Mouse (Mus musculus): ENCODE measurements around the gene Nme6. TPM values are rescaled to one million over a fixed set of nuclear protein-coding genes. Genes with fewer than 3 reads are reported as not detected.
"Not testable (repeated sequence)": the region's sequence is repeated elsewhere in the genome, so short reads cannot be mapped to it uniquely, and the experiment has no call there.

Nme6 gene
- total RNA-seq (2017) = 1.7 to 2.1 TPM in 2 of 3 replicates, not detected in the other

DNA sequence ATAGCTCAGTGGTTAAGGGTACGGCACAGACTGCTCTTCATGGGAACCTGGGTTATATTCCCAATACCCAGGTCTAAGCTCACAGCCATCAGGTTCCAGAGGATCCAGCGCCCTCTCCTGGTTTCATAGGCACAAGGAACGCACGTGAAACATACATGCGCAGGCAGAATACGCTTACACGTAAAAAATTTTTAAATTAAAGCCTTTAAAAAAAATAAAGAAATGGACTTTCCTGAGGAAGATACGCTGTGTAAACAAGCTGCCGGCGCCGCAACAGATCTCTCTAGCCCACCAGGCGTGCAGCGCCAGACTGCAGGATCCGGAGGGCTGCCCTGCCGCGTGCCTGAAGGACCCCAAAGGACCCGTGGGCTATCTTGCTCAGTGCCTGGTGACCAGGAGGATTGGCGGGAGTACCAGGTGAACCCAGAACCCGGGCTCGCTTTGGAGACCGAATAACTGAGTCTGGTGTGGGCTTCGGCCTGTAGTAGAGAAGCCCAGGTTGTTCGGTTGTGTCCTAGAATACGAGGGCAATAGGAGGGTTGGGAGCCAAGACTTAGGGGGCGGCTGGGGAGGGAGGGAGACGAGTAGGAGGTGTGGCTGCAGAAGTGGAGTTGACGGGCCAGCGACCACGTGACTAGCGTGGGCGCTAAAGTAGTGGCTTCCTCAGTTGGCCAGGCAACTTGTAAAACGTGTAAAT, at the start of gene Nme6:
TSS of gene Nme6 (plus strand) at position 359 of the 697 bp plus-strand sequence.
- ATAC-seq (replicated peaks; ENCODE audit: insufficient number of reproducible peaks, low FRiP score, low TSS enrichment, poor library complexity, severe bottlenecking) = peak; percentile 94

DNA sequence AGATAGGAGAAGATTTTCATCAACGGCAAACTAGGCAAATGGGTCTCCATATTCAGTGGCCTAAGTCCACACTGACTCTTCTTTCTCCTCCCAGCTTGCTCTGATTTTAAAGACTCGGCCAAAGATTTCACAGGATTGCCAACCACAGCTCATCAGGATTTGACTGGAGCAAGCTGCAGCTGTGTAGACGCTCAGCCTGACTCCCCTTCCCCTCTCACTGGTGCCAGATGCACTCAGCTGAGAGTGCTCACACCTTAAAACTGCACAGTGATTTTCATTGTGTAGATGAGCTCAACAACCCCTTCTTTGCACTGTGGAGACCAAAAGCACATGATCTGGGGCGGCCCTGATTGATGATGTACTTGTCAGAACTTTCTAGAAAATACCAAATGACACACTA, 42.0 kb upstream of the Nme6 start, which contains the start of gene Fbxw27:
TSS of gene Fbxw27 (minus strand) at position 101 of the 400 bp plus-strand sequence.
- ATAC-seq (replicated peaks; ENCODE audit: insufficient number of reproducible peaks, low FRiP score, low TSS enrichment, poor library complexity, severe bottlenecking) = not testable (repeated sequence)

DNA sequence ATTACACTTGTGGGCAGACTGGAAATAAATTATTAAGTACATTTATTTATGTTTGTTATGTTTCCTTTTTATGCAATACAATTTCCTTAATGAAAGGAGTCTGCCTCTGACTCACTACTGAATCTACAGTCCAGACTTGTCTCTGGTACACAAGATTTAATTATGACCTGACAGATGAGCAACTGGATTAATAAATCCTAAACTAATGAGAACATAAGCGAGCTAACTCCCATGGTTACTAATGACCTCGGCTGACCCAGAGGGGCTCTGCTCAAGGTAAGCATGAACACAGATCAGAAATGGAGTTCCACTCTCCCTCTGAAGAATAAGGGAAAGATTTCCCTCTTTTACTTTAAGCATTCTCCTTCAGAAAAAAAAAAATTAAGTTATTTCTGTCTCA, 37.3 kb upstream of the Nme6 start:
- no peak for ATAC-seq (replicated peaks; ENCODE audit: insufficient number of reproducible peaks, low FRiP score, low TSS enrichment, poor library complexity, severe bottlenecking)

DNA sequence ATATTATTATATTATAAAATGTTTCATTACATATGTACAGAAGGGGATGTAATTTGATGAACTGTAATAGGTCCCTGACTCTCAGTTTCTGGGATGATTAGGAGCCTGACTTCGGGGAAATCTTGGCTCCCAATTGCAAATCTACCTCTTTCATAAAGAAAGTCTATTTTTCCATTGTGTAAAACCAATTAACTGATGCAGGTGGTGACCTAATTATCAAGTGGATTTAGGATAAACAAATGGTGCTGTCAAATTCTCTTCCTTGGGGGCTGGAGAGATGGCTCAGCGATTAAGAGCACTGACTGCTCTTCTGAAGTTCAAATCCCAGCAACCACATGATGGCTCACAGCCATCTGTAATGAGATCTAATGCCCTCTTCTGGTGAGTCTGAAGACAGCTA, 36.7 kb upstream of the Nme6 start:
- no peak for ATAC-seq (replicated peaks; ENCODE audit: insufficient number of reproducible peaks, low FRiP score, low TSS enrichment, poor library complexity, severe bottlenecking)

DNA sequence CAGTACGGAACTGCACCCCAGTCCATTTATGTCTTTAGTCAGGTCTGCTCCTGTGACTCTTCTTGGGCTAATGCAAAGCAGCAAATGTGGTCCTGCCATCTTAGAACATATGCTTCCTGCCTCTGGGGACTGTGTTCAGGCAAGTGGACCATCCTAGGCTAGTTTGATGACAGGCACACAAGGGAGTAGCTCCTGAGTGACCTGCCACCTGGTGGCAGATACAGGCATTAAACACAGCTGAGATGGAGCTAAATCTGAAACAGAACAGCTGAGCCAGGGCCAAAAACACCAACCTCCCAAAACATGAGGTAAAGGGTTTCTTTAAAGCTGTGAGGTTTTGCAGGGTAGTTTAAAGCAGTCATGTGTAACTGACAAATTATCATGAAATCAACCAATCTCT, 34.5 kb upstream of the Nme6 start:
- ATAC-seq (replicated peaks; ENCODE audit: insufficient number of reproducible peaks, low FRiP score, low TSS enrichment, poor library complexity, severe bottlenecking) = no peak

DNA sequence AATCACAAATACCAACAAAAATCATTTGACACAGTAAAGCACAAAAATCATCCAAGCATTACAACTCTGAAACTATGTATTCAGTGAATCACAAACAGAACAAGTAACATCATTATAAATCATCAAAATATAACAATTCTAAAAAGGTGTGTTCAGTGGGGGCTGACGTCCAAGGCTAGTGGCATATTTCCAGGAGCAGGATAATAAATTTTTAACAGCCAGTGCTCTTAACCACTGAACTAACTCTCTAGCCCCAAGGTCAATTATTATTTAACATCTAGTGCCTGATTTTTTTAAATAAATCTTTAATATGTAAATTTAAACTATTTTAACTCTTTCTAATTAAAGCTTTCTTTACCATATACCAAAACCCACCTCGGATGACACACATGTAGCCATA, 27.0 kb upstream of the Nme6 start:
- not testable (repeated sequence) for ATAC-seq (replicated peaks; ENCODE audit: insufficient number of reproducible peaks, low FRiP score, low TSS enrichment, poor library complexity, severe bottlenecking)

DNA sequence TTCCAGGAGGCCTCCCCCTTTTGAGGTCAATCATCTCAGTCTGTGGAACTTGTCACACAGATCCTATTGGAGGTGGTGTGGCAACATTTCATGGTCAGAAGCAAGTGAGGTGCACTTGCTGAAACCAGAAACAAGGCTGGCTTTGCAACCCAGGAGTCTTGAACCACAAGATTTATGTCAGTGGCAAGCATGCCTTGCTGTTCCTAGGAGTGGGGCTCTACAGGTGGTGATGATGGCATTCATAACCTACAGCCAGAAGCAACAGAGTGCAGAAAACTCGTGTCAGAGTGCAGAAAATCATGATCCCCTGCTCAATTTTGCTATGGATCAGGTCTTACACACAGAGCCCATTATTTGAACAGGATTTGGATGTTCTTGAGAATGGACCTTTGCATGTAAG, 26.3 kb upstream of the Nme6 start:
- no peak for ATAC-seq (replicated peaks; ENCODE audit: insufficient number of reproducible peaks, low FRiP score, low TSS enrichment, poor library complexity, severe bottlenecking)

DNA sequence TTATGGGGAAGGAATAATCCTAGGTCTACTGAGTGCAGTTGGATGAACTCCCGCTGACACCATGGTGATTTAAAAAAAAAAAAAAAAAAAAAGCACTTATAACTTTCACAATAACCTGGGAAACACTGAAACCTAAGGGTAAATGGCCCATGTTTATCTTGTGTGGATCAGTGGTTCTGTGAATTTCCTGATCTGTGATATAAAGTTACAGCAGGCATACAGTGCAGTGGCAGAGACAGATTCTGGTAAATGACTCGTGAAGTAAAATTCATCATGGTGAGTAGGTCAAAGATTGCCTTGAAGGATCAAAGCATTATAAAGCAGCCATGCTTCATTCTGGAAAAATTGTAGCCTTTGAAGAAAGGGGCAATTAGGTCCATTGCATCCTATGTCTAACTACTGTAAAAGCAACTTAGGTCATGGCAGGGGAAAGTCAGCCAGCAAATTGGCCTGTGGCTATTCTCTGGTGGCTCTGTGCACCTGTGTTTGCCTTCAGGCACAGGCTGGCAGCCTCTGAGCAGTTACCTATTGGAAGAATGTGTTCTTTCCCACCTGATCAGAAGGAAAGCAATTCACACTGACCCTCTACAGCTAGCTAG, 25.8 kb upstream of the Nme6 start:
- no peak for ATAC-seq (replicated peaks; ENCODE audit: insufficient number of reproducible peaks, low FRiP score, low TSS enrichment, poor library complexity, severe bottlenecking)

DNA sequence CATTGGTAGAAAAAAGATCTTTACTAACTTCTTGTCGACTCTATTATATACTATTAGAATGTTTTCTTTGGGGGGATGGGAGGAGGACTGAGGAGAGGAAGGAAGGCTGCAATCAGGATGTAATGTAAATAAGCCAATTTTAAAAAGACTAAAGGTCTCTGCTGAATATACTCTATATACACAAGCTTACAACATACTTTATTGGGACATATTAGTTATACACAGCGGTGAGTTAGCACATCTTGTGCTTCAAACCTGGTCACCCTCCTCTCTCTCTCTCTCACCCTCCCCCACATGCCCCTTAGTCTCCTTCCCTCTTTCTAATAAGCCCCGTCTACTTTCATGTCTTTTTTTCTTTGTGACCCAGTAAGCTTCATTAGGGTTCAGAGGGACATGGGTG, 24.7 kb upstream of the Nme6 start:
- no peak for ATAC-seq (replicated peaks; ENCODE audit: insufficient number of reproducible peaks, low FRiP score, low TSS enrichment, poor library complexity, severe bottlenecking)

DNA sequence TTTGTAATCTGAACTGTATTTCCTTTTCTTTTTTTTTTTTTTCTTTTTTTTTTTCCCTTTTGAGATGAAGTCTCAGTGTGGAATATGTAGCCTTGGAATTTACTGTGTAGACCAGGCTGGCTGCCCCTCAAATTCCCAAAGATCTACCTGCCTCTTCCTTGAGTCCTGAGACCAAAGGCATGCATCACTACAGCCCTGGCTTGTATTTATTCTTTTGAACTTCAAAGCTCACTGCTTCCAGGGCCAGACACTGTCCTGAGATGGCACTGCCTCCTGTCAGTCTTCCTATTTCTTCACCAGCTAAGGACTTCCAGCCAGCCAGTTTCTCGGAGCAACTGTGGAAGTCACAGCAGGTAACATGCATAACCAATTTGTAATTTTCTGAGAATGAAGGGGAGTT, 20.6 kb upstream of the Nme6 start, which contains the start of gene Spink8:
TSS of gene Spink8 (plus strand) at position 301 of the 400 bp plus-strand sequence.
- no peak for ATAC-seq (replicated peaks; ENCODE audit: insufficient number of reproducible peaks, low FRiP score, low TSS enrichment, poor library complexity, severe bottlenecking)

DNA sequence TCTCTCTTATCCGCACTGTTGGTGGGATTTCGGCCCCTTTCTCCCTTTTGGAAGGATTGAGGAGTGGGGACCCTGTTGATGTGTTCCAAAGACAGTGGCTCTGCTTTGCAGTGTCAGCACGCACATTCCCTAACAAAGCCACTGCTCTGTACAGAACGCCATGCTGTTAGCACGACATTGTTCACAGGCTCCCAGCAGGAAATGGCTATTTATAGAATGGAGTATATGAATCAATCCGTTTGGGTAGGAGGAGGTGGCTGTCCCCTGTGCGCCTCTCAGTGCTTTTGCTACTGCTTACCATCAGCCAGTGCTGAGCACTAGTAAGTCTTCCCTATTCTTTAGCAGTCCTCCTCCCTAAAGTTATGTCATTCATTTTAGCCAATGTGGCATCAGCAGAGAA, 19.1 kb upstream of the Nme6 start:
- no peak for ATAC-seq (replicated peaks; ENCODE audit: insufficient number of reproducible peaks, low FRiP score, low TSS enrichment, poor library complexity, severe bottlenecking)

DNA sequence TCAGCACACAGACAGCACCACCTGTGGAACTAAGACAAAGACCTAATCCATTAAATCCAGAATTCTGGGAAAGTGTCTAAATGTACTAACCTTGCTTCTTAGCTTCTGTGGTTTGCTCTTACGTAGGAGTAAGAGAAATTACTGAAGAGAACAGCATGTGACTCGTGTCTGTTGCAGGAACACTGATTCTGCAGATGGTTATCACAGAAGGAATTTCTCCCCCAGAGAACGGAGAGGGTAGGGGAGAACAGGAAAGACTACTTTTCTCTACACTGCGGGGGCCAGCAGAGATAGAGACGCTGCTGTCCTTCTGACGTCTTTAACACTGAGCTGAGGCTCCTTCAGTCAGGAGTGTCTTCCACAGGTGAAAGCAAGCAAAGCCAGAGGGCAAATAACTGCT, 16.2 kb upstream of the Nme6 start:
- ATAC-seq (replicated peaks; ENCODE audit: insufficient number of reproducible peaks, low FRiP score, low TSS enrichment, poor library complexity, severe bottlenecking) = no peak

DNA sequence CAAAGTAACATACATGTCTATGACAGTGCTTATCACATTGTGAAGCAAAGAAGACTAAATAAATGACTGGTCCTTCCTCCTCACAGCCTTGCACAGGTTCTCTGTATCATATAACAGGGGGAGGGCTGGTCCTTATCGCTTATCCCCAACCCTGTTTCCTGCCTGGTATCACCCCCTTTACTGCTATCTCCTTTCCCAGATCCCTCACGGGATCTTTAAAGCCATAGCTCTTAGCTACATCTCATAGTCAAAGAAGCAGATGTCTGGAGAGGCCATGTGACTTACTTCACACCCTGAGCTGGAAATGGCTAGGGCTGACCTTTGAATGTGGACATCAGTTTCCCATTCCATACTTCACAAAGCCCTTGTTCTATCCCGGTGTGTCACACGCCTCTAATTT, 6.8 kb upstream of the Nme6 start:
- ATAC-seq (replicated peaks; ENCODE audit: insufficient number of reproducible peaks, low FRiP score, low TSS enrichment, poor library complexity, severe bottlenecking) = no peak

DNA sequence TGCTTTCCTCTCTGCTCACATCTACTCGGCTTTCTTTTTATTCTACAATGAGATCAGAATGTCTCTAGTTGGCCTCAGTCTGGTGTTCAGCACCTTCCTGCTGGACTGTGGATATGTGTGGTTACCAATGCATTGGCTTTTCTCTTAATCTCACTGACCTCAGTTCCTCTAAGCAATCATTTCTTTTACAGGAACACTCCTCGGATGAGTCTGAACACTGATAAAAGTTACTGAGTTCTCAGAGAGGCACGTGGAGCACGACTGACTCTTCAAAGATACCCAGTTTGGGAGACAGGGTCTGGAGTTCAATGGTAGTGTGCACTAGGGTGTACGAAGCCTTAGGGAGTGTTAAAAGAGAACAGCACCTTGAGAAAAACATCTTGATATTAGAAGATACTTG, 6.4 kb upstream of the Nme6 start:
- no peak for ATAC-seq (replicated peaks; ENCODE audit: insufficient number of reproducible peaks, low FRiP score, low TSS enrichment, poor library complexity, severe bottlenecking)

DNA sequence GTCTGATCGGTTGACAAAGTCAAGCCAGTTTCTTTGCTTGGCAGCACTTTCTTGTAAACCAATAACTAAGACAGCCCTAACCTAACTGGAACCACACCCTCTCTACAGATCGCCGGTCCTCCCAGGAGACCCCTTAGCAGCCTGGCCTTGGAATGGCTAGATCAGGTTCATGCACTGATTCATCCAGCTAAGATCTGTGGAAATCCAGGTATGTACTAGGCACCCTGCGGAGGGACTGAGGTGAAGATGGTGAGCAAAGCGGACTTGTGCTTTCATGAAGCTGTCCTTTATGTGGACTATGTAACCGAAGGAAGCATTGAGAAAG, 501 bp downstream of the Nme6 start:
- no peak for ATAC-seq (replicated peaks; ENCODE audit: insufficient number of reproducible peaks, low FRiP score, low TSS enrichment, poor library complexity, severe bottlenecking)

DNA sequence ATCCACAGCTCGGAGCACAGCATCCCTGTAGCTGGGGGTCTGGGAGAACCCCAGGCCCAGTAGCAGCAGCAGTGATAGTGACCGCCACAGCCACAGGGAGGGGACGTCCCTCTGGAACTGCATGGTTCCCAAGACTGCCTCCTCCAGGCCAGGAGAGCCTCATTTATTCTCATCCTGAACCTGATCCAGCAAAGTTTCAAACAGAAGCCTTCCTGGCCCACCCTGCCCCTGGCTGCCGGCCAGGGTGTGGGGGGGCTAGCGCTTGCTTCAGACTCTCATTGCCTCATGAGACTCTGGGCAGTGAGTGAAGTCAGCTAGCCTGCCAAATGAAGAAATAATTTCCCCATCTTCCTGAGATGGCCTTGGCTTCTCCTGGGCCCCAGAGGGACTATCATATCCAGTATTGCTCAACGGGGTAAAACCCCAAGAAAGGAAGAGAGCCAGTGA, 16.8 kb downstream of the Nme6 start, which contains the start of gene Camp:
TSS of gene Camp (minus strand) at position 306 of the 447 bp plus-strand sequence.
- no peak for ATAC-seq (replicated peaks; ENCODE audit: insufficient number of reproducible peaks, low FRiP score, low TSS enrichment, poor library complexity, severe bottlenecking)

DNA sequence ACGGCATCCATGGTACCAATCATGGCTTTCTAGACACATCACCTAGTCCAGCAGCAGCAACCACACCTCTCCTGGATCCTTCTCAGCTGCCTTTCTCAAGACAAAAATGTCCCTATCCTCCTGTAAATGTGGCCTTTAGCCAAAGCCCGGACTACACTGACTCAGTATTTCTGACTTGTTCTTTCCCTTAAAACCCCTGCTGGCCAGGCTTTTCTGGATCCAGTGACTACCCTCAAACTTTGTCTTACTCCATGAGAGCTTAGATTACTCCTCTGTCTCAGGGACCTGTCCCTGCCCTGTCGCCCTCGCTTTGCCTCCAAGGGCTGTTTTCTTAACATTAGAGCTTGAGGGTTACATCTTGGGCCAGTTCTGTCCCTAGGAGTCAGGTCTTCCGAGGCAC, 17.6 kb downstream of the Nme6 start:
- ATAC-seq (replicated peaks; ENCODE audit: insufficient number of reproducible peaks, low FRiP score, low TSS enrichment, poor library complexity, severe bottlenecking) = no peak

DNA sequence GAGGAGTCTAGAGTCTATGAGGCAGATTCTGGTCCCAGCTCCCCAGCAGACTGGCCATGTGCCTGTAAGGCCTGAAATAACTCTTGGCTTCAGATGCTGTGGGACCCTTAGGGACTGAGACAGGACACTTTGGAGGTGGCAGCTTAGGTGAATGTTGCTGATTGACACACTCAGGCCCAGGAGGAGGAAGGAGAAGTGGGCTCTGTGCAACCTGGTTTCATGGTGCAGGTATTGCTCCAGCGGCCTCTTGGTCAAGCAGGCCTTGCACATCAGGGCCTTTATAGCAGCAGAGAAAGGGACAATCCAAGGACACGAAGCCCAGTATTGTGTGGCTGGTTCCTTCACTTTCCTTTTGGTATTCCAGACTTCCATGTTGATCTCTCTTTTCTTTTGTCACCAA, 21.8 kb downstream of the Nme6 start:
- no peak for ATAC-seq (replicated peaks; ENCODE audit: insufficient number of reproducible peaks, low FRiP score, low TSS enrichment, poor library complexity, severe bottlenecking)

DNA sequence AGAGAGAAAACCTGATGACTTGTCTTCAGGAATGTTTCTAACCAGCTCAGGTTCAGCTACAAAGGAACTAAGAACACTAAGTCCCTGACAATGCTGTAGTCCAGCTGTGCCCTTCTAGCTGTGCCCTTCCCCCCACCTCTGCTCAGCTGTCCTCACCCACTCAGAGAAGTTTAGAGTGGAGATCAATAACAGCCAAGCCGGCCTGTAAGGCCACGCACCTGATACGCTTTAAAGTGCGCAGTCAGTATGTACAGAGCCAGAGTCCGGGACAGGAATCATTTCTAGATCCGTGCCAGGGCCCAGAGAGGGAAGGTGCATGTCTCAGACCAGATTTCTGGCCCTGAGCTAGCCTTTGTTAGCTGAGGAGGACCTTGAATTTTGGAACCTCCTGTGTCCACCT, 23.4 kb downstream of the Nme6 start:
- no peak for ATAC-seq (replicated peaks; ENCODE audit: insufficient number of reproducible peaks, low FRiP score, low TSS enrichment, poor library complexity, severe bottlenecking)

DNA sequence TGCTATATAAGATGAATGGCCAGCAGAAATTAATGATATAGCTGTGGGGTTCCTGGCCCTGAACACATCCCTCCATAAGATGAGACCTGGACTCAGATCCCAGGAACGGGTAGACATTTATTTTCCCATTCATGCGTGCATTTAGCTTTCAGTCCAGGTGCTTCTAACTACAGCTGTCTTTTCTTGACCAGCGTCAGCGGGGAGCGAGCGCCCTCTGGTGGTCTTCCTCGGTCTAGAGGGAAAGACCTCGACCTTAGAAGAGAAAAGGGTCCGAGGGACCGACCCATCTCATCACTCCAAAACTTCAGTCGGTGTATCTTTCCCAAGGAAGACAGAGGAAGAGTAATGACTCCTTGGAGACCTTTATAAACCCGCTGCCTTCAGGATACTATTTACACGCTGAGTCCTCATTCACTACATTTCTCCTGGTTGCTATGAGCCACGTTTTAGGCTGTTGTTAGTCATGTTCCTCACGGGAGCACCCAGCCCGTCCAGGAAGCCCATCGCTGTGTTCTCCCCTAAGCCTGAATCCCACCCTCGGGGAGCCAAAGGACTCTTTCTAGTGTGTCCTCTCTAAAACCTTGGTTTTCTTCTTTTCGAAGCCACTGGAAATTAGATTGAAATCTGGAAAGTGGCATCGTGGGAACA, 30.0 kb downstream of the Nme6 start:
- ATAC-seq (replicated peaks; ENCODE audit: insufficient number of reproducible peaks, low FRiP score, low TSS enrichment, poor library complexity, severe bottlenecking) = peak; percentile 57; the same call in 1 of the 2 replicates
